ENCODE assay signal across 27 mouse cellular contexts in the genomic region with DNA sequence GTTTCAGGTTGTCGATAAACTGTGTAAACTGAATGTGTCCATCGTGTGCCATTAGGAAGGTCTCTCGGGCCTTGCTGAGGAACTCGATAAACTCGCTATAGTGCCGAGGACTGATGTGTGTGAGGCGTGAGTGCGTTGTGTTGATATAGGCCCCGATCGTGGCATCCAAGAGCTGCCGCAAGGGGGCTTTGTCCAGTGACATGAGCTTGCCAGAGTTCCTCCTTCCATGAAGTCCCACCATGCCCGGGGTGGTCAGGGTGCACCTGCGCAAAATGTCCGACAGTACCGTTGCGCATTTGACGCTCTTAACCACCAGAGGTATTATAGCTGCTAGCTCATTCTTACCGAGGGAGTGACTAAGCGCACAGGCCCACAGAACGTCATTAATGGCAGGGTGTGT.
A peak's percentile ranks its signal among the peaks of the same experiment; 100 is the strongest.
DNase-seq lines count a peak whose midpoint lies in the region; ATAC-seq lines count a peak whose summit lies in the region.
"Had no signal": no experiment of that assay in that cellular context is flagged by ENCODE, and none has a peak within 500 bp of the region (broad histone marks: within the 10 kb centered on the region; RNA-seq: fewer than 3 reads in every experiment).

No protein-coding gene starts in this region.

- peaks cover 51% of the 10 kb centered on the region for H3K36me3 ChIP-seq in forebrain, embryonic 14.5 days (ENCODE audit: control insufficient read depth, insufficient read depth, low read length)
- H3K36me3 ChIP-seq in forebrain, embryonic 13.5 days (ENCODE audit: poor library complexity, severe bottlenecking), result peaks cover 59% of the 10 kb centered on the region
- peaks cover 81% of the 10 kb centered on the region for H3K36me3 ChIP-seq in megakaryocyte, embryonic 14.5 days (replicated peaks; ENCODE audit: low read length)
- H3K36me3 ChIP-seq in neural tube, embryonic 14.5 days (ENCODE audit: control insufficient read depth, insufficient read depth, low read length), result peaks cover 46% of the 10 kb centered on the region
- H3K36me3 ChIP-seq: G1E had no signal

- H3K27ac ChIP-seq in forebrain, embryonic 14.5 days (ENCODE audit: low read depth, low read length), result no peak overlapping the region
- H3K27ac ChIP-seq in forebrain, embryonic 13.5 days, result no peak overlapping the region
- no peak overlapping the region for H3K27ac ChIP-seq in neural tube, embryonic 14.5 days (ENCODE audit: low read depth, low read length)
- H3K27ac ChIP-seq: embryonic facial prominence, embryonic 12.5 days; embryonic facial prominence, embryonic 15.5 days; heart, embryonic 15.5 days; hindbrain, embryonic 10.5 days; hindbrain, embryonic 13.5 days; intestine, embryonic 15.5 days had no signal

- ATAC-seq in forebrain, embryonic 14.5 days, result 0 out of 2 replicates have a peak, but pooled peaks have one; percentile 15
- no peak for ATAC-seq in forebrain, embryonic 13.5 days
- no peak for ATAC-seq in megakaryocyte, adult 5-6 weeks (ENCODE audit: poor library complexity, severe bottlenecking)
- ATAC-seq in neural tube, embryonic 14.5 days (ENCODE audit: low read depth), result peak; percentile 30; the same call in 1 of the 2 replicates
- ATAC-seq: forebrain, embryonic 16.5 days; hindbrain, embryonic 16.5 days; intestine, embryonic 15.5 days; Patski had no signal

- H3K9ac ChIP-seq in forebrain, embryonic 14.5 days (ENCODE audit: low read length), result no peak overlapping the region
- no peak overlapping the region for H3K9ac ChIP-seq in forebrain, embryonic 13.5 days
- no peak overlapping the region for H3K9ac ChIP-seq in neural tube, embryonic 14.5 days (replicated peaks; ENCODE audit: low read depth, low read length)
- H3K9ac ChIP-seq: embryonic facial prominence, embryonic 12.5 days; embryonic facial prominence, embryonic 15.5 days; heart, embryonic 12.5 days; heart, embryonic 15.5 days; hindbrain, embryonic 13.5 days; intestine, embryonic 15.5 days had no signal

- no peak overlapping the region for H3K4me2 ChIP-seq in forebrain, embryonic 14.5 days (ENCODE audit: low read length)
- no peak overlapping the region for H3K4me2 ChIP-seq in forebrain, embryonic 13.5 days
- no peak overlapping the region for H3K4me2 ChIP-seq in neural tube, embryonic 14.5 days (ENCODE audit: low read depth, low read length)
- H3K4me2 ChIP-seq: embryonic facial prominence, embryonic 12.5 days; embryonic facial prominence, embryonic 15.5 days; heart, embryonic 12.5 days; heart, embryonic 15.5 days; hindbrain, embryonic 13.5 days; intestine, embryonic 15.5 days had no signal

- H3K9me3 ChIP-seq in forebrain, embryonic 14.5 days (replicated peaks; ENCODE audit: control insufficient read depth, low read length), result no peaks in the 10 kb centered on the region
- no peaks in the 10 kb centered on the region for H3K9me3 ChIP-seq in forebrain, embryonic 13.5 days (replicated peaks)
- H3K9me3 ChIP-seq in megakaryocyte, embryonic 14.5 days, result no peaks in the 10 kb centered on the region
- H3K9me3 ChIP-seq in neural tube, embryonic 14.5 days (ENCODE audit: control insufficient read depth, low read length), result no peaks in the 10 kb centered on the region
- H3K9me3 ChIP-seq: embryonic facial prominence, embryonic 12.5 days; embryonic facial prominence, embryonic 15.5 days; heart, embryonic 12.5 days; heart, embryonic 15.5 days; hindbrain, embryonic 10.5 days; hindbrain, embryonic 13.5 days; intestine, embryonic 15.5 days had no signal

- H3K4me3 ChIP-seq in forebrain, embryonic 14.5 days (ENCODE audit: low read depth, low read length), result no peak overlapping the region
- H3K4me3 ChIP-seq in forebrain, embryonic 13.5 days, result no peak overlapping the region
- peak overlapping the region; percentile 10 for H3K4me3 ChIP-seq in megakaryocyte, embryonic 14.5 days (replicated peaks)
- H3K4me3 ChIP-seq in neural tube, embryonic 14.5 days (ENCODE audit: low read depth, low read length), result no peak overlapping the region
- H3K4me3 ChIP-seq: embryonic facial prominence, embryonic 12.5 days; embryonic facial prominence, embryonic 15.5 days; heart, embryonic 12.5 days; heart, embryonic 15.5 days; hindbrain, embryonic 10.5 days; hindbrain, embryonic 13.5 days; intestine, embryonic 15.5 days had no signal

- H3K27me3 ChIP-seq in forebrain, embryonic 14.5 days (replicated peaks; ENCODE audit: control insufficient read depth, insufficient read depth, low read length), result no peaks in the 10 kb centered on the region
- no peaks in the 10 kb centered on the region for H3K27me3 ChIP-seq in forebrain, embryonic 13.5 days
- no peaks in the 10 kb centered on the region for H3K27me3 ChIP-seq in megakaryocyte, embryonic 14.5 days (replicated peaks)
- no peaks in the 10 kb centered on the region for H3K27me3 ChIP-seq in neural tube, embryonic 14.5 days (ENCODE audit: control insufficient read depth, insufficient read depth, low read length)
- H3K27me3 ChIP-seq: CH12.LX; embryonic facial prominence, embryonic 12.5 days; embryonic facial prominence, embryonic 15.5 days; heart, embryonic 12.5 days; heart, embryonic 15.5 days; hindbrain, embryonic 13.5 days; intestine, embryonic 15.5 days; Patski had no signal

- no peaks in the 10 kb centered on the region for H3K4me1 ChIP-seq in forebrain, embryonic 14.5 days (ENCODE audit: control insufficient read depth, insufficient read depth, low read length)
- H3K4me1 ChIP-seq in forebrain, embryonic 13.5 days, result no peaks in the 10 kb centered on the region
- H3K4me1 ChIP-seq in megakaryocyte, embryonic 14.5 days, result peaks cover 3% of the 10 kb centered on the region; the same call in 1 of the 2 replicates
- no peaks in the 10 kb centered on the region for H3K4me1 ChIP-seq in neural tube, embryonic 14.5 days (ENCODE audit: control insufficient read depth, insufficient read depth, low read length)
- H3K4me1 ChIP-seq: embryonic facial prominence, embryonic 12.5 days; embryonic facial prominence, embryonic 15.5 days; heart, embryonic 12.5 days; heart, embryonic 15.5 days; hindbrain, embryonic 10.5 days; hindbrain, embryonic 13.5 days; intestine, embryonic 15.5 days had no signal

- DNase-seq in forebrain, embryonic 14.5 days (ENCODE audit: low spot score), result no peak
- no peak for DNase-seq in neural tube, embryonic 10.5 days (ENCODE audit: extremely low spot score, low spot score)
- DNase-seq: adrenal gland, adult 2 months; adrenal gland, postnatal 14 days; cerebellum, adult 11 months; cerebellum, adult 2 months; cerebellum, adult 9-11 months; cerebellum, postnatal 25 days; gastrocnemius, postnatal 14 days; heart, postnatal 10 days; heart, postnatal 36 days had no signal

- WGBS in forebrain, embryonic 14.5 days, result 95% methylated on average over 20 of the region's 20 CpGs
- WGBS in forebrain, embryonic 13.5 days, result 94% methylated on average over 20 of the region's 20 CpGs
- 93% methylated on average over 20 of the region's 20 CpGs for WGBS in neural tube, embryonic 14.5 days

Comparison
In these comparisons a context has a peak if more than half of its experiments do, and no peak if none do; other contexts are left out.
1. ATAC-seq: peak in forebrain, embryonic 14.5 days (single experiment) and neural tube, embryonic 14.5 days (single experiment); none in forebrain, embryonic 13.5 days (single experiment) and megakaryocyte, adult 5-6 weeks (single experiment).